Mouse (Mus musculus) C2C12 (cell line): ENCODE results near the gene Cald1. TPM values are rescaled to one million over a fixed set of nuclear protein-coding genes. Genes with fewer than 3 reads are reported as not detected.
A peak's percentile ranks its signal among the peaks of the same experiment; 100 is the strongest.

Source experiments
- H3K27me3 ChIP-seq: one replicate; pipeline ENCODE4 v1.6.1; 2011; ENCODE audit not compliant: control insufficient read depth, insufficient read depth, insufficient read length
- H3K36me3 ChIP-seq: one replicate; pipeline ENCODE4 v1.6.1; 2011; ENCODE audit not compliant: control insufficient read depth, insufficient read depth
- H3K4me3 ChIP-seq: one replicate; pipeline ENCODE4 v1.5.1; 2011; ENCODE audit warnings: mild to moderate bottlenecking, control low read depth; ENCODE audit not compliant: poor library complexity, insufficient read depth, severe bottlenecking
- H3K79me2 ChIP-seq: one replicate; pipeline ENCODE4 v1.6.1; 2011; ENCODE audit not compliant: control insufficient read depth, insufficient read depth
- H3K79me3 ChIP-seq: one replicate; pipeline ENCODE4 v1.6.1; 2011; ENCODE audit warnings: low read depth, control low read depth
- H3ac ChIP-seq: one replicate; pipeline ENCODE3; 2011; ENCODE audit warnings: low read depth; ENCODE audit not compliant: control insufficient read depth, insufficient read length
- CEBPB ChIP-seq: IDR thresholded peaks from one replicate; pipeline ENCODE4 v1.6.1; 2011; ENCODE audit warnings: low read depth, mild to moderate bottlenecking, control low read depth, moderate library complexity
- CTCF ChIP-seq: IDR thresholded peaks from one replicate; pipeline ENCODE4 v1.5.1; 2011; ENCODE audit not compliant: control insufficient read depth, insufficient read depth, insufficient read length
- FOSL1 ChIP-seq: IDR thresholded peaks from one replicate; pipeline ENCODE4 v1.8.0; 2011; ENCODE audit warnings: mild to moderate bottlenecking, low read length; ENCODE audit not compliant: poor library complexity, insufficient read depth, severe bottlenecking
- MAX ChIP-seq: IDR thresholded peaks from one replicate; pipeline ENCODE4 v1.6.1; 2011; ENCODE audit warnings: mild to moderate bottlenecking, control low read depth
- MYOD1 ChIP-seq: IDR thresholded peaks from one replicate; pipeline ENCODE4 v1.6.1; 2011; ENCODE audit warnings: low read depth; ENCODE audit not compliant: control insufficient read depth, insufficient read length
- MYOG ChIP-seq: IDR thresholded peaks from one replicate; pipeline ENCODE4 v1.6.1; 2011; ENCODE audit not compliant: control insufficient read depth, insufficient read length; ENCODE audit errors: extremely low read depth
- USF1 ChIP-seq: IDR thresholded peaks from one replicate; pipeline ENCODE4 v1.6.1; 2011; ENCODE audit warnings: low read depth, mild to moderate bottlenecking, control low read depth, moderate library complexity
- polyA plus RNA-seq: library from polyadenylated mRNA; unstranded; fragments of >200 nt; fragmentation: generic; extraction: Trizol; gene quantifications from one replicate; pipeline ENCODE4 v1.2.1, GENCODE M21; 2012; ENCODE audit warnings: missing spikeins

Cald1 gene
- polyA plus RNA-seq, 1 experiment = 180 TPM

DNA sequence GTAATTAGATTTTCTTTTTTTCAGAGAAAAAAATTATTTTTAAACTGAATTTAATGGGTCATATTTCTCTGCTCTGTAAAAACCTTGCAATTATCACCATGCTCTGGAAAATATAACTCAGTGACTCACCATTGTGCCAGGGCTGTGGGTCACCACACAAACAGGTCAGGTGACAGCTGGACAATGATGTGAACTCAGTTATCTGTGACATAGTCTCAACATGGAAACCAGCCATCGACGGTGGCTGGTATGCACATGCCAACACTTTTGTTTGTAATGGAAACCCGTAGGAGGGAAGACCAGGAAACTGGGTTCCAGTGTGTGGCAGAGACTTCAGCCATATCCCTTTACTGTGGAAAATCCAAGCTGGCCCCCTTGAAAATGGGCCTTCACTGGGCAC lies 35.5 kb downstream of the Cald1 start:
- Histone ChIP-seq H3K36me3 (peaks cover 13% of the 10 kb centered on the region), H3K4me3 (no peak overlapping the region), H3ac (no peak overlapping the region), H3K27me3 (no peaks in the 10 kb centered on the region), H3K79me3 (peaks cover 49% of the 10 kb centered on the region), H3K79me2 (peaks cover 97% of the 10 kb centered on the region)
- peak; percentile 87 for TF ChIP-seq USF1
- peak; percentile 90 for TF ChIP-seq MYOD1
- no peak for TF ChIP-seq CTCF
- peak; percentile 32 for TF ChIP-seq FOSL1
- TF ChIP-seq CEBPB = no peak
- no peak for TF ChIP-seq MYOG
- TF ChIP-seq MAX = peak; percentile 76

DNA sequence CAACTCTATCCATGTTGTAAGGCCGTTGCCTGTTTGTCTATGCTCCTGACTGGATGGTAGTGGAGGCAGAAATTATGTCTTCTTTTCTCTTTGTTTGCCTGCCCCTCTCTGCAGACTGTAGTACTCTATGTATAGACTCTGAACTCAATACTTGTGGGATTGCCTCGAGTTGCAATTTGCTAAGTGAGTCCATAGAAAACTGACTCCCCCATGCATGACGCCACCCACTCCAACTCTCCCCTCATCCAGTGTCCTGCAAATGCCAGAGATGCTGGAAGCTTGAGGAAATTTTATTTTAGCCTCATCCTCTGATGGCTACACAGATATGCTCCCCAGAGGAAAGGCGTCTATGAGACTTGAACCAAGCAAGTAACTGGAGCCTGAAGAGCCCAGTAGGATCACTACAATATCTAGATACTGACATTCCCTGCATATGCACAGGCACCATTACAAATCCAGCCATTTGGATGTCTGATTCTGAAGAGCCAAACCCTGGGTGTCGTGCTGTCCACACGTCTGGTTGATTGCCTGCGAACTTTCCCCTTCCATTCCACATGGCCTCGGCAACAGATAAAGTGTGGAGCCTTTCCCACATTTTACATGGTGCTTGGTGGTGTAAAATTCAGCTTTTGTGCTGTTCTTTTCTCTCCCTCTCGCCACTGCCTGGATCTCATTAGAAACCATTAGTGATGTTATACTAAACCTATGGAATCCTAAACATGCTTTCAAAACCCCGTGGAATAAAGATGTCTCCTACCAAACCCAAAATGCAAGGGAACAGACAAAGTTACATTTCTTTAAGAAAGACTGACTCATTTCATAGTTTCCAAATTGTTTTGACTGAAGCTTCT lies 39.5 kb downstream of the Cald1 start:
- Histone ChIP-seq H3K27me3 (no peaks in the 10 kb centered on the region), H3ac (no peak overlapping the region), H3K4me3 (no peak overlapping the region), H3K79me2 (peaks cover 96% of the 10 kb centered on the region), H3K79me3 (peaks cover 45% of the 10 kb centered on the region), H3K36me3 (peaks cover 13% of the 10 kb centered on the region)
- TF ChIP-seq FOSL1 (no peak), CEBPB (no peak), MAX (no peak), USF1 (no peak), MYOG (no peak), CTCF (no peak), MYOD1 (no peak)

DNA sequence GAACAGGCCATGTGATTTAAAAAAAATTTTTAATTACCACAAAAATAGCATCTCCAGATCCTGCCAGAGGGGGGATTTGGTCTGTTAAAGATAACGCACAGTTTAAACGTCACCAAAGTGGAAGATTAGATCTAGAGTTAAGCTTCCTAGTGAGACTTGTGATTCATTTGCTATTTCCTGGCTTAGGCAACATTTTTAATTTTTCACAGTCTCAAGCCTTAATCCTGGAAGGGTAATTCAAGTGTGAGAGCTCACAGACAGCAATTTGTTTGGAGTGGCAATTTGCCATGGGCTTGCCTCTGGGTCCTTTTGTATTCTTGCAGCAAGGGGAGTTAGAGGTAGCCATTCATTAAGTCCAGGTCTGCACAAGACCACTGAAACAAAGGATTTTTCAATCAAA lies 40.4 kb downstream of the Cald1 start:
- H3K79me2 ChIP-seq = peaks cover 97% of the 10 kb centered on the region
- peaks cover 13% of the 10 kb centered on the region for H3K36me3 ChIP-seq
- H3ac ChIP-seq = no peak overlapping the region
- TF ChIP-seq MYOD1 = no peak
- no peak for TF ChIP-seq MAX
- TF ChIP-seq FOSL1 = no peak
- H3K79me3 ChIP-seq = peaks cover 51% of the 10 kb centered on the region
- no peak overlapping the region for H3K4me3 ChIP-seq
- no peaks in the 10 kb centered on the region for H3K27me3 ChIP-seq

DNA sequence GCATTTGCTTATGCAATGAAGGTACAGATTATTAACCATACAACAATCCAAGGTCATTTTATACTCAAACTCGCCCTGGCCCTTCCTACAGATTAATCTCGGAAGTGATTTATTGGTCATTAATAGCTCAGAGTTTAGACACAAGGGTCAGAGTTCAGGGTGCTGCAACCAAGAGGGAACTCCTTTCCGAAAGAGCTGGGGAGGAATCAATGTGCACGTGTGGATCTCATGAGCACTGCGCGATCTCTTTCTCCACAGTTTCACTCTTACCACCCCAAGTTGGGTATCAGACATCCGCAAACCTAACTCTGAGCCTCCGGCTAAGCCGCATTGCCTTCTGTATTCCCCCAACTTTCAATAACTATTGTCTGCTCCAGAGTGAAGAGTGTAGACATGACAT lies 41.9 kb downstream of the Cald1 start:
- peaks cover 1% of the 10 kb centered on the region for H3K36me3 ChIP-seq
- H3K27me3 ChIP-seq = no peaks in the 10 kb centered on the region
- H3ac ChIP-seq = no peak overlapping the region
- no peak overlapping the region for H3K4me3 ChIP-seq
- TF ChIP-seq MAX (no peak), CTCF (no peak), MYOG (no peak), MYOD1 (no peak)
- peaks cover 44% of the 10 kb centered on the region for H3K79me3 ChIP-seq
- peaks cover 89% of the 10 kb centered on the region for H3K79me2 ChIP-seq

DNA sequence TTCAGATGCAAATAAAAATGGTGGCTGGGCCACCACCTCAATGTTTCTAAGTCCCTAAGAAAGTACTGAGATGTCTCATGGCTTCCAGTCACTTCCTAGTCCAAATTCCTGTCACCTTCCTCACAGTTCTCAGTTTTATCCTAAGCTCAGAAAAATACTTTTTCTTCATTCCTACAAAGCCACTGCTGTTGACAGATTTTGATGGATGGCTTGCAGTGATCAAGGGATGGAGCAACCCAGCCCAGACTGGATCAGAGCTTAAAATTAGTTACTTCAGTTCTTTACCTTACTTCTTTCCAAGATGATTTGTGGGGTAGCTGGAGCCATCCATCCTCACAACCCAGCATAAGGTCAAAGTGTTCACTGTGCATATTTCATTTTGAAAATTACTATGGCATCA lies 42.8 kb downstream of the Cald1 start:
- Histone ChIP-seq H3ac (no peak overlapping the region), H3K79me3 (peaks cover 40% of the 10 kb centered on the region), H3K27me3 (no peaks in the 10 kb centered on the region), H3K36me3 (no peaks in the 10 kb centered on the region), H3K79me2 (peaks cover 80% of the 10 kb centered on the region), H3K4me3 (no peak overlapping the region)
- no peak for TF ChIP-seq MYOG
- no peak for TF ChIP-seq USF1
- no peak for TF ChIP-seq CEBPB
- TF ChIP-seq MAX = no peak
- no peak for TF ChIP-seq CTCF

DNA sequence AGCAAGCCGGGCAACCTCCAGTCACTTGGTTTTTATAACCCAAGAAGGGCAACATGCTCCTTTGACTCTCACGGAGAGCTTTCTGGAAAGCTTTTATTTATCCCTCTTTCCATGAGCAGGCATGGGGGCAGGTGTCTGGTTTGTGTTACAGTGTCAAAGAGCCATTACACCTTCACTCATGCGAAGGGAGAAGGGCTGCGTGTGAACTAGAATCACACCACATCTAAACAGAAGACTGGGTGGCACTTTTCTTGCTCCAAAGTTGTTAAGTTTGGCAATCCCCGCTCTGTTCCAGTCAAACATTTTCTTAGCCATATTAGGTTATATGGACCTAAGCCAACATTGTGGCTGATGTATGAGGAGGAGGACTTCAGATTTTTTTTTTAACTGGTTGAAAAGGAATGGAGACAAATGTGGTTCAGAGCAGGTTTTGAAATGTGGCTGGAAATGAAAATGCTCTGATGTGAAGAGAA lies 43.8 kb downstream of the Cald1 start:
- Histone ChIP-seq H3K79me2 (peaks cover 77% of the 10 kb centered on the region), H3K79me3 (peaks cover 43% of the 10 kb centered on the region), H3K27me3 (no peaks in the 10 kb centered on the region), H3ac (no peak overlapping the region), H3K36me3 (no peaks in the 10 kb centered on the region), H3K4me3 (no peak overlapping the region)
- no peak for TF ChIP-seq MYOD1
- no peak for TF ChIP-seq CEBPB
- TF ChIP-seq MAX = no peak
- TF ChIP-seq MYOG = no peak
- no peak for TF ChIP-seq CTCF
- TF ChIP-seq USF1 = no peak
- no peak for TF ChIP-seq FOSL1
